Mouse (Mus musculus) forebrain, embryonic 14.5 days (tissue): ENCODE data around the gene Prpf8. TPM values are rescaled to one million over a fixed set of nuclear protein-coding genes. Genes with fewer than 3 reads are reported as not detected.
A peak's percentile ranks its signal among the peaks of the same experiment; 100 is the strongest.

Experiments
- ATAC-seq: fragments of 200-750 bp; cut with Nextera tagmentation; 2 replicates; pipeline ENCODE4 v1.8.0; 2017; ENCODE audit warnings: mild to moderate bottlenecking, moderate library complexity
- DNase-seq: peaks from one replicate; pipeline ENCODE4 v3.0.0-alpha.2; 2015; ENCODE audit warnings: low spot score
- H3K27ac ChIP-seq: fragments of 300-500 bp; sonication (generic); 2 replicates; pipeline ENCODE4 v1.5.1; 2014; ENCODE audit warnings: low read depth, mild to moderate bottlenecking, control low read depth, low read length, moderate library complexity
- H3K27me3 ChIP-seq: fragments of 300-500 bp; sonication (generic); replicated peaks from 2 replicates; pipeline ENCODE4 v1.6.1; 2014; ENCODE audit warnings: low read length, control low read depth, mixed read lengths; ENCODE audit not compliant: control insufficient read depth, insufficient read depth
- H3K36me3 ChIP-seq: fragments of 300-500 bp; sonication (generic); 2 replicates; pipeline ENCODE4 v1.6.1; 2014; ENCODE audit warnings: low read length, control low read depth; ENCODE audit not compliant: control insufficient read depth, insufficient read depth
- H3K4me1 ChIP-seq: fragments of 300-500 bp; sonication (generic); 2 replicates; pipeline ENCODE4 v1.6.1; 2014; ENCODE audit warnings: antibody characterized with exemption, low read length, control low read depth; ENCODE audit not compliant: control insufficient read depth, insufficient read depth
- H3K4me2 ChIP-seq: fragments of 300-500 bp; sonication (generic); 2 replicates; pipeline ENCODE4 v1.6.1; 2014; ENCODE audit warnings: mild to moderate bottlenecking, control low read depth, low read length
- H3K4me3 ChIP-seq: fragments of 300-500 bp; sonication (generic); 2 replicates; pipeline ENCODE4 v1.5.1; 2014; ENCODE audit warnings: low read depth, low read length, control low read depth
- H3K9ac ChIP-seq: fragments of 300-500 bp; sonication (generic); 2 replicates; pipeline ENCODE4 v1.6.1; 2014; ENCODE audit warnings: mild to moderate bottlenecking, low read length, control low read depth, moderate library complexity
- H3K9me3 ChIP-seq: fragments of 300-500 bp; sonication (generic); replicated peaks from 2 replicates; pipeline ENCODE4 v1.6.1; 2016; ENCODE audit warnings: low read length, control low read depth, mixed read lengths; ENCODE audit not compliant: control insufficient read depth
- WGBS: fragments of 180-500 bp; shearing (Covaris S2); extraction: QIAGEN DNeasy Blood & Tissue Kit; methylation state at CpG from one replicate; pipeline ENCODE4 v1.1.7; 2014; 5-methylcytosine and 5-hydroxymethylcytosine counted together
- polyA plus RNA-seq: library from polyadenylated mRNA; unstranded; fragments of >200 nt; fragmentation: Nextera tagmentation; extraction: Ambion mirVana; gene quantifications from 2 replicates; pipeline ENCODE4 v1.2.1, GENCODE M21; 2014

Prpf8 gene
- polyA plus RNA-seq, result 67.0 and 73.1 TPM in 2 replicates

- Histone ChIP-seq H3K27ac (peak within 1 kb of the TSS; percentile 61; the same call in 1 of the 2 replicates), H3K4me1 (peaks cover 8% of the 10 kb centered on the region), H3K27me3 (no peaks in the 10 kb centered on the region), H3K4me3 (peak within 1 kb of the TSS; percentile 98), H3K9me3 (no peaks in the 10 kb centered on the region), H3K4me2 (peak within 1 kb of the TSS; percentile 96), H3K36me3 (peaks cover 26% of the 10 kb centered on the region), H3K9ac (peak within 1 kb of the TSS; percentile 92)
- under 1% methylated on average over 51 of the region's 52 CpGs for WGBS
- ATAC-seq (peak; percentile 100), DNase-seq (peak; percentile 99)
Measured at GRCm38 (mm10) chr11:75486601-75487285, at the start of gene Prpf8. TSS of gene Prpf8 (plus strand) at chr11:75486816.

GRCm38 (mm10) chr11:75438194-75438593 is 48.4 kb upstream of the Prpf8 start:
- no peak overlapping the region for H3K4me3 ChIP-seq
- DNase-seq, result no peak
- no peak overlapping the region for H3K27ac ChIP-seq
- H3K27me3 ChIP-seq, result no peaks in the 10 kb centered on the region
- ATAC-seq, result no peak
- no peaks in the 10 kb centered on the region for H3K4me1 ChIP-seq
- WGBS, result 79% methylated on average over 13 of the region's 13 CpGs
- no peak overlapping the region for H3K9ac ChIP-seq
- no peak overlapping the region for H3K4me2 ChIP-seq
- peaks cover 9% of the 10 kb centered on the region; the same call in 1 of the 2 replicates for H3K36me3 ChIP-seq
- no peaks in the 10 kb centered on the region for H3K9me3 ChIP-seq

GRCm38 (mm10) chr11:75438804-75439203 is 47.8 kb upstream of the Prpf8 start:
- Histone ChIP-seq H3K4me2 (no peak overlapping the region), H3K27ac (no peak overlapping the region), H3K4me3 (no peak overlapping the region), H3K4me1 (no peaks in the 10 kb centered on the region), H3K9me3 (no peaks in the 10 kb centered on the region), H3K27me3 (no peaks in the 10 kb centered on the region), H3K9ac (no peak overlapping the region), H3K36me3 (peaks cover 9% of the 10 kb centered on the region; the same call in 1 of the 2 replicates)
- DNase-seq (no peak), ATAC-seq (no peak)
- 79% methylated on average over 3 of the region's 3 CpGs for WGBS

GRCm38 (mm10) chr11:75439363-75439762 is 47.3 kb upstream of the Prpf8 start, which contains the start of gene Serpinf2:
TSS of gene Serpinf2 (minus strand) at chr11:75439591.
- DNase-seq, result no peak
- Histone ChIP-seq H3K36me3 (peaks cover 9% of the 10 kb centered on the region; the same call in 1 of the 2 replicates), H3K4me2 (no peak within 1 kb of the TSS), H3K27me3 (no peaks in the 10 kb centered on the region), H3K27ac (no peak within 1 kb of the TSS), H3K4me1 (no peaks in the 10 kb centered on the region), H3K9me3 (no peaks in the 10 kb centered on the region), H3K9ac (no peak within 1 kb of the TSS), H3K4me3 (no peak within 1 kb of the TSS)
- ATAC-seq, result no peak
- WGBS, result 88% methylated on average over 6 of the region's 6 CpGs

- no peak overlapping the region for H3K9ac ChIP-seq
- H3K27me3 ChIP-seq, result no peaks in the 10 kb centered on the region
- no peak overlapping the region for H3K27ac ChIP-seq
- H3K36me3 ChIP-seq, result peaks cover 9% of the 10 kb centered on the region; the same call in 1 of the 2 replicates
- DNase-seq (no peak), ATAC-seq (no peak)
- no peaks in the 10 kb centered on the region for H3K9me3 ChIP-seq
- no peak overlapping the region for H3K4me3 ChIP-seq
- 85% methylated on average over 3 of the region's 3 CpGs for WGBS
- H3K4me1 ChIP-seq, result no peaks in the 10 kb centered on the region
- no peak overlapping the region for H3K4me2 ChIP-seq
Measured at GRCm38 (mm10) chr11:75439951-75440350, 46.7 kb upstream of the Prpf8 start.

- Histone ChIP-seq H3K4me2 (no peak overlapping the region), H3K9me3 (no peaks in the 10 kb centered on the region), H3K36me3 (peaks cover 12% of the 10 kb centered on the region; the same call in 1 of the 2 replicates), H3K9ac (no peak overlapping the region), H3K4me1 (no peaks in the 10 kb centered on the region), H3K27me3 (no peaks in the 10 kb centered on the region), H3K4me3 (no peak overlapping the region), H3K27ac (no peak overlapping the region)
- ATAC-seq, result no peak
- 91% methylated on average over 7 of the region's 7 CpGs for WGBS
- no peak for DNase-seq
Measured at GRCm38 (mm10) chr11:75441034-75441433, 45.6 kb upstream of the Prpf8 start.

GRCm38 (mm10) chr11:75441601-75442000 is 45.0 kb upstream of the Prpf8 start:
- DNase-seq (no peak), ATAC-seq (no peak)
- Histone ChIP-seq H3K36me3 (peaks cover 12% of the 10 kb centered on the region; the same call in 1 of the 2 replicates), H3K27me3 (no peaks in the 10 kb centered on the region), H3K9me3 (no peaks in the 10 kb centered on the region), H3K4me2 (no peak overlapping the region), H3K4me1 (no peaks in the 10 kb centered on the region), H3K4me3 (no peak overlapping the region), H3K27ac (no peak overlapping the region), H3K9ac (no peak overlapping the region)
- 58% methylated on average over 16 of the region's 16 CpGs for WGBS

GRCm38 (mm10) chr11:75443711-75444110 is 42.9 kb upstream of the Prpf8 start:
- ATAC-seq, result no peak
- Histone ChIP-seq H3K4me3 (no peak overlapping the region), H3K4me1 (no peaks in the 10 kb centered on the region), H3K4me2 (no peak overlapping the region), H3K9me3 (no peaks in the 10 kb centered on the region), H3K9ac (no peak overlapping the region), H3K27me3 (no peaks in the 10 kb centered on the region), H3K27ac (no peak overlapping the region), H3K36me3 (peaks cover 32% of the 10 kb centered on the region)
- no peak for DNase-seq
- 60% methylated on average over 8 of the region's 8 CpGs for WGBS

- Histone ChIP-seq H3K36me3 (peaks cover 31% of the 10 kb centered on the region), H3K9ac (no peak overlapping the region), H3K27ac (no peak overlapping the region), H3K4me3 (no peak overlapping the region), H3K27me3 (no peaks in the 10 kb centered on the region), H3K9me3 (no peaks in the 10 kb centered on the region), H3K4me1 (0 out of 2 replicates have a peak, but pooled peaks cover 3% of the 10 kb centered on the region), H3K4me2 (no peak overlapping the region)
- ATAC-seq, result no peak
- no peak for DNase-seq
- WGBS, result 96% methylated on average over 3 of the region's 3 CpGs
Measured at GRCm38 (mm10) chr11:75448575-75448974, 38.0 kb upstream of the Prpf8 start.
